Mouse (Mus musculus) megakaryocyte-erythroid progenitor cell, adult 5-6 weeks (primary cell): ENCODE results near the gene Ppfibp1. TPM values are rescaled to one million over a fixed set of nuclear protein-coding genes. Genes with fewer than 3 reads are reported as not detected.
"Not testable (repeated sequence)": the region's sequence is repeated elsewhere in the genome, so short reads cannot be mapped to it uniquely, and the experiment has no call there.

Experiments
- ATAC-seq: replicated peaks from 2 replicates; pipeline ENCODE4 v1.8.0; 2016; ENCODE audit warnings: mild to moderate bottlenecking, inconsistent platforms; ENCODE audit not compliant: severe bottlenecking, poor library complexity, low FRiP score, low TSS enrichment
- total RNA-seq, 2 experiments: library from RNA; stranded (forward) in 1 of 2; stranded (reverse) in 1 of 2; fragments of 200-1000, 215-1000 nt in 1 of 2; fragments of >200 nt in 1 of 2; fragmentation: Nextera tagmentation in 1 of 2; gene quantifications; 2 replicates each; pipeline ENCODE4 v1.2.3; 2014 to 2017

The Ppfibp1 gene
- total RNA-seq (2014; fragmentation: Nextera tagmentation) (1.2 and 6.5 TPM in 2 replicates), total RNA-seq (2017) (6.1 and 11.4 TPM in 2 replicates)

- peak; percentile 96 for ATAC-seq
Observed at GRCm38 (mm10) chr6:146887958-146888659, at the start of gene Ppfibp1. Gene Ppfibp1, plus strand, starts transcription at chr6:146888487.

DNA sequence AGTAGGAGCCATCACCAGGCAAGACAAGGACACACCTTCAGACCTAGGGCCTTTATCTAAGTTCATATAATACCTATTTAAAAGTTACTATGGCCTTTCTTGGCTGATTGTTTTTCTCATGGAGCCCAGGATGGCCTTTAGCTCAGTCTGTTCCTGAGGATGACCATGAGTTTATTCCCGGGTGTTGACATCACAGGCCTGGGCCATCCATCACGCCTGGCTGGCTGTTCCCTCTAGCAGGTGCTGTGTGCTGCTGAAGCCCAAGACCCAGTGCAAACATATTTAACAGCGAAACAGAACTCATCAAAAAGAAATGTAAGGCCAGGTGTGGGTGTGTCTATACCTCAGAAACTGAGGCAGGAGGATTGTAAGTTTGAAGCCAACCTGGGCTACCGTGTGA is 49.4 kb upstream of the Ppfibp1 start:
- no peak for ATAC-seq

DNA sequence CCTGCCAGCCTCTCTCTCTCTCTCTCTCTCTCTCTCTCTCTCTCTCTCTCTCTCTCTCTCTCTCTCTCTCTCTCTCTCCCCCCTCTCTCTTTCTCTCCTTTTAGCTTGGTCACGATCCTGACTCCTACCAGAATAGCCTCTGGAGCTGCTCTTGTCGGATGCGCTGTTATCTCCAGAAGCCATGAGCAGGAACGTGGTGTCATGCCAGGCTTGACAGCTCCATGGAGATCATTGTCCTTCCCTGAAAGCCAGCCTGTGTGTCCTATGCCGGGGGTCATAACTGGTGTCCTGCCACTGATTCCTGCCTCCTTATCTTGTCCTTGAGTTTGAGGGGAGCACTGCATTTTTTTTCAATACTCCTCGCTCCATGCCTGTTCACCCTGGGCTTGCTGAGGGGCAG is 43.4 kb upstream of the Ppfibp1 start:
- no peak for ATAC-seq

- 0 out of 2 replicates have a peak, but pooled peaks have one; percentile 35 for ATAC-seq
Observed at GRCm38 (mm10) chr6:146845347-146845746, 42.9 kb upstream of the Ppfibp1 start.

GRCm38 (mm10) chr6:146845961-146846750 is 42.1 kb upstream of the Ppfibp1 start:
- ATAC-seq, result peak; percentile 71

DNA sequence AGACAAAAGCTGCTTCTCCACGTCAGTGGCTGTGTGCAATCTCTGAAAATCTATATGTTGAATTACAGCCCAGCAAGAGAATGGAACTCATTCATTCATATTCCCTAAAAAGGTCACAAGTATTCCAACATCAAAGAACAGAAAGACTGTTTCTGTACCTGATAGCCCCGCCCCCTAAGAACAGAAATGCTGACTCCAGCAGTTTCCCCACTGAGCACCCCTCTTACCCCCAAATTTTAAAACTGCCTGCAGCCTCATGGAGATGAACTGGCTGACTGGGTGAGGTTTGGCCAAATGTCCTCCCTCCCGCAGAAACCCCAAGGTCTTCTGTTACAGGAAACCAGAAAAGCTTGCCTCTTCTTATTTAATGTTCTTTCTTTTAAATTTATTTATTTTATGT is 40.9 kb upstream of the Ppfibp1 start:
- no peak for ATAC-seq

DNA sequence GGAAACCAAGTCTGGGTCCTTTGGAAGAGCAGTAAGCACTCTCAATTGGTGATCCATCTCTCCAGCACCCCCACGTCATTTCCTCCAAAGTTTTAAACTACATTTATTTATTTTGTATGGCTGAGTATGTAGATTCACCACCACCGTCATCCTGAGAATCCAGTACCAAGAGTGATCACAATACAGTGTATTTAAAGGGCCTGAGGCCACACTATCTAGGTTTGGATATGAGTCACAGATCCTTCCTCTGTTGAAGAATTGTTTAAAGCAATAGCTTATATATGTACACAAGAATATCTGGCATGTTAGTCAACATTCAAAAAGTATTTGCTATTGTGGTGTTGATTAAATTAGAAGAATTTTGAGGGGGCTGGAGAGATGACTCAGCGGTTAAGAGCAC is 40.0 kb upstream of the Ppfibp1 start:
- ATAC-seq, result no peak

GRCm38 (mm10) chr6:146850050-146850449 is 38.2 kb upstream of the Ppfibp1 start, which contains the start of gene Smco2:
Gene Smco2, plus strand, starts transcription at chr6:146850104.
- ATAC-seq, result no peak

- no peak for ATAC-seq
Observed at GRCm38 (mm10) chr6:146851916-146852315, 36.4 kb upstream of the Ppfibp1 start.

DNA sequence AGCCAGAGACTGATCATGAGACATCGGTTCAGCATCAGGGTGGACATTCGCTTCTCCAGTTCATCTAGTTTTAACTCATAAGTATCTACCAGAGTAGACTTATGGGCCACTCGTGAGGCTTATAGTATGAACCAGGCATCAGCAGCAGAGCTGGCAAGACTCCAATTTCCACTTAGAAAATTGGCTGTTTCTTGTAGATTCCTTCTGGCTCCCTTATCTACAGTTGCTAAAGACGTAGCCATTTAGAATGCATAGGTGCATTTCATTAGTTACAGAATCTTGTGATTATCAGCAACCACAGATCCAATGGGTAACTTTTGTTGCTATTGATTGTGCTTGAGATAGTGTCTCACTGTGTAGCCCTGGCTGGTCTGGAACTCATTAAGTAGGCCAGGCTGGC is 35.5 kb upstream of the Ppfibp1 start:
- peak; percentile 69 for ATAC-seq

- ATAC-seq, result peak; percentile 70
Observed at GRCm38 (mm10) chr6:146855185-146855584, 33.1 kb upstream of the Ppfibp1 start.

GRCm38 (mm10) chr6:146857386-146857785 is 30.9 kb upstream of the Ppfibp1 start:
- no peak for ATAC-seq

DNA sequence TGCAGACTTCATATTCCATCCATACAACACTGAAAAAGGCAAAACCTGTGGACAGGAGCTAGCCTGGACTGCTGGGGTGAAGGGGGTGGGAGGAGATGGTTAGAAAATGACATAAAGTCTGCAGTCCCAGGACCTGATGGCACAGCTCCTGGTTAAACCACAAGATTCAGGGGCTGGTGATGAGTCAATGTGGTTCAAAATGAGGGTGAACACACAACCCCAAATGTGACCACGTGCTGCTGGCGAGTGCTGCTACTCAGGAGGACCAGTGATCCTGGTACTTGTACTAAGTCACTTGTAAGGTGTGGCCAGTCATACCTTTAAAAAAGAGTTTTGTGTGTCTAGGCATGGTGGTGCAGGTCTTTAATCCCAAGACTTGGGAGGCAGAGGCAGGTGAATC is 25.1 kb upstream of the Ppfibp1 start:
- no peak for ATAC-seq

- not testable (repeated sequence) for ATAC-seq
Observed at GRCm38 (mm10) chr6:146864370-146864769, 23.9 kb upstream of the Ppfibp1 start.

GRCm38 (mm10) chr6:146865701-146866100 is 22.6 kb upstream of the Ppfibp1 start:
- ATAC-seq, result peak; percentile 69; the same call in 1 of the 2 replicates

- no peak for ATAC-seq
Observed at GRCm38 (mm10) chr6:146871975-146872374, 16.3 kb upstream of the Ppfibp1 start.

DNA sequence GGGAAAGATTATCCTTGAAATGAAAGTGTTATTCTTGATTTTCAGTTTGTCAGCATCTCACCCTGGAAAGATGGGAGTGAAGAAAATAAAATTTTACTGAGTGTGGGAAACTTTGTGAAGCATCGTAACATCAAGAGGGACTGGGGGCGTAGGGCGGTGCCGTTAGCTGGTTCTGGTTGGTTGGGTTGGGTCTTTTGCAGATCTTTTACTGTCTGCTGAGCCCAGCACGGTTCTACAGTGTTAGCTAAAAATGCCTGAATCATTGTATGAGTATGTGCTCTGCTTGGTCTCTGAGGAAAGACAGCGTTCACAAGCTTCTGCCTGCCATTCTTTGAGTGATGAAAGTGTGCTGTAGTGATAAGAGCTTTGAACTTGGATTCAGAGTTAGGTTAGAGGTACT is 13.9 kb upstream of the Ppfibp1 start:
- ATAC-seq, result no peak

DNA sequence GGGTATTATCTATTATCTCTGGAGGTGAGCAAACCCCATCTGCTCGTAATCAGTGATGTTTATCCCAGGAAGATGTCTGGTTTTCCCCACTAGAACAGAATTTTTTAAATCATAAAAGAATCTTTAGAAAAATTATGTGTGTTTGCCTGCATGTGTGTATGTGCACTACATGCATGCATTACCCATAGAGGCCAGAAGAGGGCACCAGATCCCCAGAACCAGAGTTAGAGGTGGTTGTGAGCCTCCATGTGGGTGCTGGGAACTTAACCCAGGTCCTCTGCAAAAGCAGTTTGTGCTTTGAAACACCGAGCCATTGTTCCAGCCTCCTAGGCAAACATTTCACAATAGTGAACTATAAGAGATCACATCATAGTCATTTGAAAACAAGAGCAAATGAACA is 11.5 kb upstream of the Ppfibp1 start:
- no peak for ATAC-seq

GRCm38 (mm10) chr6:146877425-146878045 is 10.8 kb upstream of the Ppfibp1 start:
- ATAC-seq, result no peak

DNA sequence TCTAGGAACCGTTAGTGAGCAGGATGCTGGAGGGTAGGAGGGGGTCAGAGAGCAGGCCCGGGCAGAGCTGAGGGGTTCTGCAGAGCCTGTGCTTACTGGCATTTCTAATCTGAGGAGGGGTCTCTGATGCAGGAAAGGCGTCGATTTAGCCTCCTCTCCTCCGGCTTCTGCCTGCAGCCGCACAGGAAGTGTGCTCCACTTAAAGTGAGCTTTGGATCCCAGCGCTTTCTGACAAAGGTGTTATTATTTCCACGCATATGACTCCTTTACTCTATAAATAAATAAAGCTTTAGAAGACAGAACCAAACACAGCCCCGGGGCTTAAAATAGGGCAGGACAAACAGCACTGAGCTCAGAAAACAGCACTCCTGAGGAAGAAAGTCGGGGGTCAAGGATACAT is 9.4 kb upstream of the Ppfibp1 start:
- ATAC-seq, result no peak
